Mouse (Mus musculus) liver, embryonic 14.5 days (tissue): ENCODE data around the gene Ccdc39.

ENCODE experiments used
- CTCF ChIP-seq: IDR thresholded peaks from 2 replicates; pipeline ENCODE4 v1.5.1; 2016; ENCODE audit warnings: antibody characterized with exemption, low read depth, control low read depth
- EP300 ChIP-seq: IDR thresholded peaks from 2 replicates; pipeline ENCODE4 v1.6.1; 2016; ENCODE audit warnings: antibody characterized with exemption, low read depth

DNA sequence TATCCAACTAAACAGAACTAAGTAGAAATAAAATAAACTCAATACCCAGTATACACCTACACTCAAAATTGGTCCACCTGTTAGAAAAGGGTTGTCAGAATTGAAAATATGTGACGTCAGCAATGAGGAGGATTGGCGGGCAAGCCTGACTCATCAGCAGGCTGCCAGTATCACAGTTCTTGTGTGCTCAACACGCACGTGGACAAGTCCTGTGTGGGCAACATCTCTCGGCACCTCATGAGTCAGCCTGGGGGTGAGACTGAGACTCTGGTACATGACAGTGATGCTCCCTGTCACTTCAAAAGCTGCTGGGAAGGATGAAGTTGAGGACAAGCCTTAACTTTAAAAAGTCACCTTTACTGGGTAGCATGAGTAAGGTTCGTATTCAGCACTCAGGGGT, 34.6 kb upstream of the Ccdc39 start:
- no peak for TF ChIP-seq CTCF
- no peak for TF ChIP-seq EP300
